Mouse (Mus musculus) Patski (cell line): ENCODE data around the gene Ddx47. TPM values are rescaled to one million over a fixed set of nuclear protein-coding genes. Genes with fewer than 3 reads are reported as not detected.

Source experiments
- ATAC-seq: fragments of 100-300 bp; one replicate; pipeline ENCODE4 v1.8.0; 2021
- CTCF ChIA-PET: fragments of 350-600 bp; sonication (Branson Sonifier 250); formaldehyde crosslinking; loops from one replicate; lab custom pipeline; 2022; ENCODE audit warnings: inconsistent platforms; lab: Charles Lee
- POLR2A ChIA-PET: fragments of 350-600 bp; sonication (Branson Sonifier 250); formaldehyde crosslinking; loops from one replicate; lab custom pipeline; 2022; ENCODE audit warnings: antibody characterized with exemption, inconsistent platforms; lab: Charles Lee
- DNase-seq: peaks from one replicate; pipeline ENCODE4 v3.0.0-alpha.2; 2011; ENCODE audit warnings: low read depth, low spot score
- H3K27me3 ChIP-seq: fragments of 371-371 bp; one replicate; pipeline ENCODE4 v1.5.1; 2021
- CTCF ChIP-seq: fragments of 100-300 bp; IDR thresholded peaks from one replicate; pipeline ENCODE4 v1.5.1; 2021
- in situ Hi-C: fragments of 300-500 bp; cut with MboI; formaldehyde crosslinking; loops from 3 replicates; pipeline ENCODE4 v1.11.1; 2018; ENCODE audit warnings: low pct_unique_long_range_greater_than_20kb, mixed read lengths
- polyA plus RNA-seq: library from polyadenylated mRNA; unstranded; gene quantifications from one replicate; pipeline ENCODE4 v1.2.3, GENCODE M21; 2021

Gene Ddx47
- polyA plus RNA-seq: 76.9 TPM

- DNase-seq (no peak), ATAC-seq (peak; percentile 99)
- ChIA-PET POLR2A (interaction anchor here (1.3 kb wide), 1 partner anchor 15 kb away, joined by 5 read pairs; no protein-coding TSS in a partner anchor), CTCF (interaction anchor here (1.1 to 2.4 kb wide), 5 partner anchors 11 to 28 kb away, joined by 3 to 13 read pairs (median 5); no protein-coding TSS in a partner anchor)
- H3K27me3 ChIP-seq: no peaks in the 10 kb centered on the region
- in situ Hi-C loops: no loop called here
- peak; percentile 99 for TF ChIP-seq CTCF
Measured at GRCm38 (mm10) chr6:135011048-135011733, at the start of gene Ddx47. Gene Ddx47, plus strand, starts transcription at chr6:135011612.

- CTCF ChIA-PET: interaction anchor here (1.2 kb wide), 1 partner anchor 10 kb away, joined by 3 read pairs; no protein-coding TSS in a partner anchor
- H3K27me3 ChIP-seq: no peaks in the 10 kb centered on the region
- in situ Hi-C loops: no loop called here
- DNase-seq (no peak), ATAC-seq (no peak)
- POLR2A ChIA-PET: interaction anchor here (0.6 kb wide), 2 partner anchors 15 to 205 kb away, joined by 3 to 5 read pairs; no protein-coding TSS in a partner anchor
- no peak for TF ChIP-seq CTCF
Measured at GRCm38 (mm10) chr6:134961858-134962517, 49.4 kb upstream of the Ddx47 start.

GRCm38 (mm10) chr6:134962518-134962893, 48.9 kb upstream of the Ddx47 start:
- in situ Hi-C loops: no loop called here
- no peak for DNase-seq
- ChIA-PET CTCF (interaction anchor here (1.2 kb wide), 1 partner anchor 11 kb away, joined by 3 read pairs; no protein-coding TSS in a partner anchor), POLR2A (interaction anchor here (0.6 kb wide), 1 partner anchor 206 kb away, joined by 3 read pairs; no protein-coding TSS in a partner anchor)
- H3K27me3 ChIP-seq: no peaks in the 10 kb centered on the region
- TF ChIP-seq CTCF: no peak
- ATAC-seq: no peak

GRCm38 (mm10) chr6:134963910-134964309, 47.5 kb upstream of the Ddx47 start:
- no peaks in the 10 kb centered on the region for H3K27me3 ChIP-seq
- no peak for ATAC-seq
- in situ Hi-C loops: no loop called here
- POLR2A ChIA-PET: no interaction called here
- no peak for TF ChIP-seq CTCF
- DNase-seq: no peak
- CTCF ChIA-PET: no interaction called here

GRCm38 (mm10) chr6:134966681-134967080, 44.7 kb upstream of the Ddx47 start:
- no peaks in the 10 kb centered on the region for H3K27me3 ChIP-seq
- no peak for TF ChIP-seq CTCF
- CTCF ChIA-PET: interaction anchor here (1.4 kb wide), 1 partner anchor 9 kb away, joined by 4 read pairs; no protein-coding TSS in a partner anchor
- DNase-seq: no peak
- in situ Hi-C loops: no loop called here
- no peak for ATAC-seq
- POLR2A ChIA-PET: no interaction called here

GRCm38 (mm10) chr6:134968326-134968725, 43.1 kb upstream of the Ddx47 start:
- H3K27me3 ChIP-seq: no peaks in the 10 kb centered on the region
- TF ChIP-seq CTCF: no peak
- in situ Hi-C loops: no loop called here
- POLR2A ChIA-PET: interaction anchor here (0.6 kb wide), 1 partner anchor 20 kb away, joined by 4 read pairs; no protein-coding TSS in a partner anchor
- CTCF ChIA-PET: no interaction called here
- DNase-seq (no peak), ATAC-seq (peak; percentile 44)

GRCm38 (mm10) chr6:134969498-134969897, 41.9 kb upstream of the Ddx47 start:
- POLR2A ChIA-PET: no interaction called here
- TF ChIP-seq CTCF: no peak
- no peak for DNase-seq
- no peaks in the 10 kb centered on the region for H3K27me3 ChIP-seq
- ATAC-seq: no peak
- in situ Hi-C loops: no loop called here
- CTCF ChIA-PET: no interaction called here

- ATAC-seq (no peak), DNase-seq (no peak)
- H3K27me3 ChIP-seq: no peaks in the 10 kb centered on the region
- in situ Hi-C loops: no loop called here
- POLR2A ChIA-PET: interaction anchor here (0.7 kb wide), 1 partner anchor 708 kb away, joined by 3 read pairs; no protein-coding TSS in a partner anchor
- no peak for TF ChIP-seq CTCF
- CTCF ChIA-PET: interaction anchor here (1.3 to 2.2 kb wide), 2 partner anchors 10 to 12 kb away, joined by 5 to 6 read pairs; partner anchors contain the start of gene Apold1
Measured at GRCm38 (mm10) chr6:134972096-134972495, 39.3 kb upstream of the Ddx47 start.

GRCm38 (mm10) chr6:134976628-134977027, 34.8 kb upstream of the Ddx47 start:
- no peaks in the 10 kb centered on the region for H3K27me3 ChIP-seq
- ATAC-seq (no peak), DNase-seq (no peak)
- POLR2A ChIA-PET: interaction anchor here (0.8 kb wide), 1 partner anchor 15 kb away, joined by 5 read pairs; no protein-coding TSS in a partner anchor
- CTCF ChIA-PET: interaction anchor here (0.6 to 1.8 kb wide), 3 partner anchors 10 to 22 kb away, joined by 3 to 4 read pairs (median 4); no protein-coding TSS in a partner anchor
- in situ Hi-C loops: no loop called here
- no peak for TF ChIP-seq CTCF
